Mouse (Mus musculus) mesoderm, embryonic 11.5 days (tissue): ENCODE measurements at regions not wholly inside any gene's neighbourhood (a gene's known extent, or its start where the extent isn't known, plus 50 kb on each side); places are given as distances from the start of the nearest gene placed in this dataset.

Source experiments
- DNase-seq: peaks from one replicate; pipeline ENCODE4 v3.0.0-alpha.2; 2012; ENCODE audit warnings: low read depth, low spot score

GRCm38 (mm10) chrX:158544021-158544420 is 500.9 kb upstream of the Cnksr2 start:
- DNase-seq: no peak

DNA sequence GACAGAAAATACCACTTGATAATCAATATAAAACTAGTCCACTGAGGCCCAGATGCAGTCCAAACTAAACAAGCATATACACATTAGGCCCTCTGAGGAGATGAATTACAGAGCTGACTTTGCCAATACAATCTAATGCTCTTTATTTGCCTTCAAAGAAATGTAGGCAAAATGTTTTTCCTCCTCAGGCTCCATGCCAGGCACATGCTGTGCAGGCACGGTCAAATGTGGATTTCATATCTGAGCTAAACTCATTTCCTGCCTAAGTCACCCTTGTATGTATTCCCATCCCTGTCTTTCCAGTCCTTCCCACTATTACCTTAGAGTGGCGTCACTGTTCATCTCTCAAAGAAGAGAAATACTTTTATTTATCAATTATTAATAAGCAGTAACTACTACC is 534.8 kb upstream of the Cnksr2 start:
- no peak for DNase-seq

DNA sequence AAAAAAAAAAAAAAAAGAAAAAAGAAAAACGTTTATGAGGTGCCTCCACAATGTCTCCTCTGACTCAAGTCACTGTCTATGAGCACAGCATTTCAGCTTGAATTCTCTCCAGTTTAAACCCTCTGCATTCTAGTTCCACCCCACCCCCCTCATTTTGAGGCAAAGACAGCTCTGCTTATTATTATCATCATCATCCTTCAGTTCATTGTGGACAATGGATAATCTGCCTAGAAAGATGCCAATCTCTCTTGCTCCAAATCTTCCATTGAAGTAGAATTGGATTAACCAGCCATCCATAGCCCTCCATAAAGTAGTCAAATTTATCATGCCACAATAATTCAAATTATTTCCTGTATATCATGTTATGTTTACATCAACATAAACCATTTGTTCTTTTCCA is 570.0 kb upstream of the Cnksr2 start:
- no peak for DNase-seq

DNA sequence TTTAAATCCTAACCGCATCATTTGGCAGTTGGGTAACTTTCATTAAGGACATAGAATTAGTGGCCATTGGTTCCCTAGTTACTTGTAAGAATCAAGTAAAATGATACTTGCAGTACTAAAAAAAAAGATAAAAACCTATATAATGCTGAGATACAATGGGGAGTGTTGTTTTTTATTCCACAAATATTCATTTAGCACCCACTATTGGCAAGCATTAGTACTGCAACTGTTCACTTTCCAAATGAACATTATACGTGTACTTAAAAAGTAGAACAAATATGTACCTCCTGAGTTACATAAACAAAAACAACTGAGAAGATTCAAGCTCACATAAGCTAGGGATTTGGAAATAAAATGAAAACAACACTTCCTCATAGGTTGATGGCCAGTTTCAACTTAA is 570.5 kb upstream of the Cnksr2 start:
- peak; percentile 1 for DNase-seq

DNA sequence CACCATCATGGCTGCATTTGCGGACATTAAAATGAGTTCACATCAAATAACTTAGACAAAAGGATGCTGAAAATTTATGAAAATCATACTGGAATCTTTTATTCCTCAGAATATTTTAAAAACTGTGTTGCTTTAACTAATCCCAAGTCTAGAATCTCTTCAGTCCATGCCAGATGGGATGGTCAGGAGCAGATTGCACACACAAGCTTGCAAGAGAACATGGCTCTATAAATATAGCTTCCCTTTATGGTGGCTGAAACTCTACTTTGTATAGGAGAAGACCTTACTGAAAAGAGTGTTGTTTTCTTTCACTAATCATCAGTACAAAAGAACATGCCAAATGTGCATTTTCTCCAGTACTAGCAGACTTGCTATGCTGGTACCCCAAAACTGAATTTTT is 570.9 kb upstream of the Cnksr2 start:
- DNase-seq: no peak

- DNase-seq: no peak
These were observed 571.4 kb upstream of the Cnksr2 start for GRCm38 (mm10) chrX:158614452-158614851.

DNA sequence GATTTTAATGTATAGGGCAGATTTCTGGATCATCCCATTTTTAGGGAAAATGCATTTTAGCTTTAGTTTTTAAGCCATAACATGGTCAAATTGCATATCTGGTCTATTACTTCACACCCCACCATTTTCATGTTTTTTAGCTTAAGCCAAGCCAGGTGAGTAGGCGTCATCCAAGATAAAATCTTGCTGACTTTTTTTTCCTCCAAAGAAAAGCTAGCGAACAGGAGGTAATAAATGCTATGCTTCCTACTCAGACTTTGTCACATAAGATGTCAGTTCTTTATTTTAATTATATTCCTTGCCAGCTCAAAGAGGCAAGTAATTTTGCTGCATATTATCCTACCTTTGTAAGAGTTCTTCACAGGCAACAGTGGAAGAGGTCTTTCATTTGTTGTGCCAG is 572.0 kb upstream of the Cnksr2 start:
- DNase-seq: no peak

- DNase-seq: no peak
These were observed 582.7 kb upstream of the Rps6ka3 start for GRCm38 (mm10) chrX:158627390-158627789.

GRCm38 (mm10) chrX:158632406-158632805 is 577.7 kb upstream of the Rps6ka3 start:
- no peak for DNase-seq

GRCm38 (mm10) chrX:158652226-158652625 is 557.9 kb upstream of the Rps6ka3 start:
- no peak for DNase-seq

- DNase-seq: no peak
These were observed 553.9 kb upstream of the Rps6ka3 start for GRCm38 (mm10) chrX:158656188-158656587.

GRCm38 (mm10) chrX:158694191-158694590 is 515.9 kb upstream of the Rps6ka3 start:
- DNase-seq: no peak

DNA sequence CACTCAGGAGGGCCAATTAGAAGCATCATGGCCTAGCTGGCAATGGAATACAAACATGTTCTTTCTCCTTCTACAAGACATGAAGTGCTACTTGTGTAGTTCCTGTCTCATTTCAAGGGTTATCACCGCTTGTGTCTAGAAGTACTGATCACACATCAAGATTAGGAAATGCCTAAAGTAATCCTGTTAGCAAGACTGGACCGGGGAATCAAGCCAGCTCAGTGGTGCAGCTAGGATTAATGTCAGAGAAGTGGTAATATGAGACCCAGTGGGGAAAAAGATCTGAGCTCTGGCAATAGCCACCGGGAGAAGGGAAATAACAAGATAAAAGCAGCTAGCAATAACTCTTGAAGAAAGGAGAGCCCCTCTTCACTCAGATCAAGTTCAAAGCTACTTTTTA is 506.7 kb upstream of the Rps6ka3 start:
- DNase-seq: no peak

- DNase-seq: no peak
These were observed 500.3 kb upstream of the Rps6ka3 start for GRCm38 (mm10) chrX:158709811-158710210.

DNA sequence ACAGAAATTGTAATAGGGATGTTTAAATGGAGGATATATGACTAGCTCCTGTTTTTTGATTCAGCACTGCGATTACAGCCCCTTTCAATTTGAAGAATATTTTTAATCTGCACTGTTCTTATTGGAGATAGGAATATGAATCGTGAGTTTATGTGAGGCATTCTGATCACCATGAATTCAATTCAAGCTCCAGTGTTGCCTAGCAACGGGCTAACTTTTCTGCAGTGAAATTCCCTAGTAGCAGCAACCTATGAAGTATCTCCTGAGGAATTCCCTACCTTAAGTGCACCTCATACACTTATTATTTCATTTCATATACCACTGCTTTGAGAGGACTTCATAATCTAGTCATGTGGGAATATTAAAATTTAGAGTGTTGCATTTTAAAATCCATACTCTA is 465.4 kb upstream of the Rps6ka3 start:
- peak; percentile 0 for DNase-seq

DNA sequence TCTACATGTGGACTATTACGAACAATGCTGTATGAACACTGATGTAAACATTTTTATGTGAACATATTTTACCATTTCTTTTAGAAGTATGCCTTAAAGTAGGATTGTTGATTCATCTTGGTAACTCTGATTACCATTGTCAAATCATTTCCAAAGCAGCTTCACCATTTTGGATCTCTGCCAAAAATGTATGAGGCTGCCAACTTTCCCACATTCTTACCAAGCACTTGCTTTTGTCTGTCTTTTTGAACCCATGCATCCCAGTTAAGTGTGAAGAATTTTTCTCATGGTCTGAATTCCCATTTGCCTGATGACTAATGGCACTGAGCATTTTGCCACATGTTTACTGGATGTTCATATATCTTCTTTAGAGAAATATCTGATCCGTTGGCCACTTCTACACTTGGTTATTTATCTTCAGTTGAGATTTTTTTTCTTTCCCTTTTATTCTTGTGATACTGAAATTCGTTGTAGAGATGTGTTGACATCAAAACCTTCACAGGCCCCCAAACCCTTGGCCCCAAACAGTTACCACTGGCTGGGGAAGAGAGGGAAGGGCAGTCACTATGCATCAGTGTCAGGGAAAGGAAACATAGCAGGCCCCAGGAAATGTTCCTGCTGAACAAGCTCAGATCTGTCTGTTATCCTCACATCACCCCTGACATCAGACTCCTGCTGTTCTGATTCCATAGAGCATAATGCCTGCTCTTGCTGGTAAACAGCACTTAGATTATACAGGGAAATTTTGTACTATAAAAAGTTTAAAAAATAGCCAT is 464.2 kb upstream of the Rps6ka3 start:
- peak; percentile 0 for DNase-seq
